Mouse (Mus musculus) CD4-positive helper T cell, adult 2 months (primary cell): ENCODE data around the gene Gm15217.

Experiments
- DNase-seq: peaks from one replicate; pipeline ENCODE4 v3.0.0-alpha.2; 2012; ENCODE audit warnings: low read depth, missing footprints, low spot score

Gene Gm15217

DNA sequence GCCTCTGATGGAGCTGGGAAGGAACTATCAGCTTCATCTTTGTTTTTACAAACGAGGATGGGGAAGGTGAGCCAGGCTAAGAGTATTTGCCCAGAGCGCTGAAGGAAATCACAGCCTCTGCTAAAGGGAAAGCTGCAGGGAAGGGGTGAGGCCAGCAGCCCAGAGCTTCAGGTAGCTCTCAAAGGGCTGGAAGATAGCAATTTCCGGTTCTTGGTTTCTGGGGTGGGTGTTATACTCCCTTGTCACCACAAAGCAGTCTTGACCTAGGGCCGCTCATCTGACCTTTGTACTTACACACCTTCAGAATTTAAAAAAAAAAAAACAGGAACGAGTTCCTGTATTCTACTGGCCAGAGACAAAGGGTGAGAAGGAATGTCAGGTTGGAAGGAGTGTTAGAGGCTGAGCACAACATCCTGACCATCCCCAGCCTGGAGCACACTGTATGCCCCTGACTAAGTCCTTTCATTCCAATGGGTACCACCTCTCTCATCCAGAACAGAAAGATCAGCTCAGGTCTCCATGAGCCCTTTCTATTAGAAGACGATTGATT, 12.5 kb downstream of the Gm15217 start:
- no peak for DNase-seq

DNA sequence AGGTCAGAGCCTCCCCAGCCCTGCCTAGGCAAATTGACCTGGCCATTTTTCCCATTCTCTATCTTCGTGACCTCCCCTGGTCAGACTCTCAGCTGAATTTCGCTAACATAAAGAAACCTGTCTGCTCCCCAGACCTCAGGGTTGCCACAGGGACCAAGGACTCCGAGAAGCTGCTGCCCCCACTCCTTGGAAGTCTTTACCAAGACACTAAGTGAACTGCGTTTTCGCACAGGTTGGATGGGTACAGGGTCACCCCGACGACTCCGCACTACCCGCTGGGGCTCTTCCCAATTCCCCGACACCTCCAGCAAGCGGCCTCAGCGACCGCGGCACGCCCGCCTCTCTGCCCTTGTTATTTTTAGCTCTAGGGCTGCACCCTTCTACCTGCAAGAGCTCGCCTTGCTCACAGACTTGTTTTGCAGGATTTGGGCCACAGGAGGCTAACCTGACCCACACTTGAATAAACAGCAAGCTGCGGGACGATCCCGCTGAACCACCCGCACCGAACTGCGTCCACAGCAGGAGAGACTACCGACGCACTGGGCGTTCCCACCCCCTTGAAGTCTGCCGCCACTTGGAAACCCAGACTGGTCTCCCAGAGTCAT, 19.0 kb downstream of the Gm15217 start:
- DNase-seq: no peak

DNA sequence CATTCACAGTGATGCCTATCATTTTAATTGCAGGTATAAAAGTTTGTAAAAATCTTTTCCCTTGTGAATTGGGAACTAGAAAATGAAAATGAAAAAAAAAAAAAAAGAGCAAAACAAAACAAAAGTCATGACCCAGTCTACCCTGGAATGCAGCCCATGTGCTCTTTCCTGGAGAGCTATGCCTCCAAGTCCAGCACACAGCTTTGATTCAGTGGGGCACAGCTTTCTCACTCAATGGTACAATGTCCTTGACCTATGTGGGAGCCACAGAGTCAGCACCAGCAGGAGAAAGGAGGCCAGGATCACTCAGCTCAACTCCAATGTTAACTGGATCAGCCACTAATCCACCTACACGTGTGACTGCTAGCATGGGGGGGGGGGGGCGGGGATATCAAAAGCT, 20.7 kb downstream of the Gm15217 start:
- no peak for DNase-seq

DNA sequence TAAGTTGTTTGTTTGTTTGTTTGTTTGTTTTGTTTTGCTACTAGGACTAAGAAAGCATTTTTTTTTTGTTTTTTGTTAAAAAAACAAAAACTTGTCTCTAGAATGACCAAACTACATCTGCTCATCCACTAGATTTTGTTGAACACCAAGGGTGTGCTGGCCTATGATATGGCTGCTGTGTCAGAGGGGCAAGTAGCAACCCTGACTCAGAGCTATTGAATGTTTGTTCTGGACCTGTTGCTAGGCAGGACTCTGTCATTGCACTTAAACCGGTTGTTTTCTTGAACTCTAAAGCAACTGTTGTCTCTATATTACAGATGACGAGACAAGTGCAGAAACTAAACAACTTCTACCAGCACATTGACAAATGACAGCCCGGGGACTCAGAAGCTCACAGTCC, 29.1 kb downstream of the Gm15217 start:
- DNase-seq: no peak

DNA sequence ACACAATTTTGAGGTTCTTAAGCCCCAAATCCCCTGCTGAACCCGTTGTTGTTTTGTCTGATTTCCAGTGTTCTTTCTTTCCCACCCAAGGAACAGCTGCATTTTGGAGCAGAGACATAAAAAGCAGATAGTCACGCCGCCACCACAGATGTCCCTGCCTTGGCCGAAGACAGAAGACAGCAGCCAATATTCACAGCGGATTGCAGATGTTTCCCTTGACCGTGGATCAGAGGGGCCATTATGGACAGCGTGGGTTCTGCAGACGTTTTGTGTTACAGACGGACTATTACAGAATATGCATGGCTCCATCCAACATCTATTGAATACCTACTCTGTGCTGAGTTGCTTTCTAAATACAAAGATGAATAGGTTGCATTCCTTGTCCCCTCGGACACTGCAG, 29.8 kb downstream of the Gm15217 start:
- DNase-seq: no peak

DNA sequence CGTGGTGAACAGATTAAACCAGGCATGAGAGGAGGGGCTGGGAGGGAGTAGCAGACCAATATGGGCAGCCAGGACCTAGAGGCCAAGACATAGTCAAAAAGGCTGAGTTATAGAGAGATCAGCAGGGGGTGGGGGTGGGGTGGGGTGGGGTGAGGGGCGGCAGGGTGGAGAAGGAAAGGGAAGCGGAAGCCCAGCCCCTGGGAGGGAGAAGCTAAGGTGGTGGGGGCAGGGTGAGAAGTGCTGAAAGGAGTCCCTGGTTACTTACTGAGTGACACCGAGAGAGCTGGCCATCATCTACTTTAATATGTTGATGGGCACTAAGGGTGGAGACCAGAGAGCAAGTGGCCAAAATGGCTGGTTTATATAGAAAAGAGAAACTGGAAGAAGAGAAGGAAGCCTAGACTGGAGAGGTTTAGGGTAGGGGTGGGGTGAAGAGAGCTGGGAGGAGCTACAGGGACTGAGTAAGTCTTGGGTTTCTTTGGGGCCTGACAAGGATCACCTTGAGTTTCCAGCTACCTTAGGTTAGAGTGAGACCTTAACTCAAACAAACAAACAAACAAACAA, 31.4 kb downstream of the Gm15217 start:
- DNase-seq: no peak

DNA sequence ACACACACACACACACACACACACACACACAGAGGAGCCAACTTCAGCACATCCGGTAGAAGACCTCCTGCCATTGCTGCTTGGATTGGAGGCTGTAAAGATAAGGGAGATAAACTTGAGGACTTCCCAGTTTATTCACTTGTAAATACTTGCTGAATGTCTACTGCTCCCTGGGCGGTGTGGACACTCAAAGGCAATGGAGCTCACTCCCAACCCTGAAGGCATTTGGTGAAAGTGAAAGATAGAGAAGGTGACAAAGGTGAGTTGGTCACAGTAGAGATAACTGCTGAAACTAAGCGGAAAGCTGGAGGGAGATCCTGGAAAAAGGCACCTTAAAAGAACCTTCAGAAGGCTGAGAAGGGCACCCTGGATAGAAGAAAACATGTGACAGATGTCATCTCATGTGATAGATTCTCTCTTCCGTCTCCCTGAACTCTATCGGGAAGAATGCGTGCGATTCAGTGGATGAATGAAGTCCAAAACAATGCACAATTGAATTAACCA, 33.3 kb downstream of the Gm15217 start:
- no peak for DNase-seq

DNA sequence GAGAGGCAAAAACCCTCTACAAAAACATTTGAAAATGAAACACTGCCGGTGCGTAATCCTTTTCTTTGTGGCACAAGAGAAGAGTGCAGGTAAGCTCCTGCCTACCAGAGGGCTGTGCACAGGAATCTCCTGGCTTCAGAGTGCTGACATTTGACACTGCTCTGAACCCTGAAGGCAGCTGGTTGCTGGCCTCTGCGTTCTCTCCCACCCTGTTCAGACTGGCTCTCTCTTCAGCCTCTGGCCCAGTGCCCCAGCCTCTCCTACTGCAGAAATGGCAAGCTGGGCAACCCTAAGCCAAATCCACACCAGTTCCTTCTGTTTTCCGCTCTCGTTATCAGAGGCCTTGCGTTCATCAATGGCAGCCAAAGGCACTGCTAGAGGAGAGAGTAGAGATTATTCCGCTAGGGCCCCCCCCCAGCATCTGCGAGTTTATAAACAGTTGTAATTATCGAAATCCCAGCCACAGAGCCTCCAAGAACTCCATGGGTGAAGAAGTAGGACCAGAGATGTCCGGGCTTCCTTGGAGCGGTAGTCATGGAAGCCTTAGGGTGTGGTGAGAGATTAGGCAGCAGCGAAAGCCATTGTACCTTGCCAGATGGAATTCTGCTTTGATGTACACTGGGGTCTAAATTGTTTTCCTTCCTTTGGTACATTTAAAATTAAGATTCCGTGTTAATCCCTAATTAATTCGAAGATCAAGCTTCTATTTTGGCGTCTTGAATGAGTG, 39.3 kb downstream of the Gm15217 start:
- no peak for DNase-seq

DNA sequence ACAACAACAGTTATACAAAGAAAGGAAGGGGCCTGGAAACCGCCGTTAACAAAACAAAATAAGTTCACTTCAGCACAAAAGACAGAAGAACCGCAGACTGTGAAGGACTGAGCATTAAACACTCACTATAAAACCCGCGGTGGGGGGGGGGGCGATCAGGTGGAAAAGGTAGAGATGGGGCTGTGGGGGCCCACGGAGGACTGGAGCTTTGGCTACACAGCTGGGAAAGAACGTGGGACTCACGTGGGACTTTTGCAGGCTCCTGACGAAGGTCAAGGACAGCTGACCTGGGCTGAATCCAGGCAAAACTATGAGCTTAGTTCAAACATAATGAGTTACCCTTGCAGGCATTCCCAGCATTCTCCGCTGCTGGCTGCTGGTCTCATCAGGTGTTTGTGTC, 40.1 kb downstream of the Gm15217 start:
- DNase-seq: no peak

DNA sequence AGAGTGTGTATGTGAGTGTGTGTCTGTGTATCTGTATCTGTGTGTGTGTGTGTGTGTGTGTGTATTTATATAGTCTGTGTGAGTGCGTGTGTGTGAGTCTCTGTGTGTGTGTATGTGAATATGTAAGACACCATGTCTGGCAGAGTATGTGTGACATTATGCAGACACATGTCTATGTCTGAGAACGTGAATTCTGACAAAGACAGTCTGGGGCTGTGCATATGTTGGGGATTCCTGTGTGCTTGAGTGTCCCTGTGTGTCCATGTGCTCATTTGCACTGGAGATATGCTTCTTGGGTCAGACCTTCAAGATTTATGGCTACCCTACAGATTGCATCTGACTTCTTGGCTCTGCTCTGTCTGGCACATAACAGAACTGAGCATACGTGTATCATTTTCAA, 42.6 kb downstream of the Gm15217 start:
- no peak for DNase-seq

DNA sequence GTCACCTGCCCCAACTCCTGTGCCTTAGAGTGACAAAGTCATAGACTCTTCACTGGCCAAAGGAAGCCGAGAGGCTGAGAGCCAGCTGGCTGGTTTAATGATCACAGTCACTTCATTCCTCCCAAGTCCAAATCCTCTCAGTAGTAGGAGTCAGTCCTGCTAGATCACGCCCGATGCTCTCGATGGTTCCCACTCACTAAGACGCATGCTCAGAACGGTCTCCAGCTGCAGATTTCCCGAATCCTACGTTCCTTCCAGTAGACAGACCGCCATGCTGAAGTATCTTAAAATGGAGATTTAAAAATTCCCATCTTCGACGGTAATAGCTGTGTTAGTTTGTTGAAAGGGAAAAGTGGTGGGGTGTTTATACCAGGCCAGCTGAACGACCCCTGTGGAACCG, 48.0 kb downstream of the Gm15217 start:
- DNase-seq: no peak

DNA sequence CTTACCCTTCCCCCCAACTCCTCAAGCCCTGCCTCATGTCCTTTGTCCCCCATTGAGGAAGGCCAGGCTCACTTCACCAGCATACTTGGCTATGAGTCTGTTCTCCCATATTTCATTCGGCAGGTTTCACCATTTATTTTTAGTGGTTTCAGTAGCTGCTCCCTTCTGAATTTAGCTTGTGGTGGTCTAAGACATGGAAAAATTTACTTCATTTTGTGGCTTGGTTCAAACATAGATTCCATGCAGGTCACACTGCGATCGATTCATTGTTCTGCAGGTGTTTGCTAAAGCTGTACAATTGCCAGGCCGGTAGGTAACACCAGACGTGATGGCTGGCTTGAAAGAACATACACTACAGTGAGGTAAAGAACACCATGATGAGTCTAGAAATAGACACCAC, 51.0 kb downstream of the Gm15217 start:
- DNase-seq: no peak
